Mouse (Mus musculus) regulatory T cell (primary cell): Measurements from ENCODE around the gene Agap1.

Experiments used
- in situ Hi-C: fragments of 300-600 bp; cut with MboI, MseI; formaldehyde crosslinking; loops from one replicate; pipeline ENCODE4 v1.15.1; 2025; ENCODE audit warnings: high pct_unique_total_duplicates

Gene Agap1

GRCm38 (mm10) chr1:89845487-89845886 is 390.9 kb downstream of the Agap1 start:
- in situ Hi-C loops: no loop called here

DNA sequence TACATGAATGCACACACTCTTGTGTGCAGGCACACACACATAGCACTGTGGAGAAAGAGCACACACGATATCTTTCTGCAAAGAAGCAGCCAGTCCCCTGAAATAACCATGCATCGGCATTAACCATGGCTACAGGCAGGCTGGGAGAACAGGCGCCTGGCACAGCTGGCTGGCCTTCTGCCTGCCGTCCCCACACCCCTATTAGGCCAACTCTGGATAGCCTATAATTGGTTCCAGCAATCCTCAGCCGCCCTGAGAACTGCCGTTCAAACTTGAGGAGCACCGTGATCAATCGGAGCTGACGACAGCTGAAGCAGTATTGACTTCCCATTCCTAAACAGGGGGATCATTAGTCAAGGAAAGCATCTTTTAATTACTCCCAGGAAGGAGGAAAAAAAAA is 391.5 kb downstream of the Agap1 start:
- in situ Hi-C loops: no loop called here

DNA sequence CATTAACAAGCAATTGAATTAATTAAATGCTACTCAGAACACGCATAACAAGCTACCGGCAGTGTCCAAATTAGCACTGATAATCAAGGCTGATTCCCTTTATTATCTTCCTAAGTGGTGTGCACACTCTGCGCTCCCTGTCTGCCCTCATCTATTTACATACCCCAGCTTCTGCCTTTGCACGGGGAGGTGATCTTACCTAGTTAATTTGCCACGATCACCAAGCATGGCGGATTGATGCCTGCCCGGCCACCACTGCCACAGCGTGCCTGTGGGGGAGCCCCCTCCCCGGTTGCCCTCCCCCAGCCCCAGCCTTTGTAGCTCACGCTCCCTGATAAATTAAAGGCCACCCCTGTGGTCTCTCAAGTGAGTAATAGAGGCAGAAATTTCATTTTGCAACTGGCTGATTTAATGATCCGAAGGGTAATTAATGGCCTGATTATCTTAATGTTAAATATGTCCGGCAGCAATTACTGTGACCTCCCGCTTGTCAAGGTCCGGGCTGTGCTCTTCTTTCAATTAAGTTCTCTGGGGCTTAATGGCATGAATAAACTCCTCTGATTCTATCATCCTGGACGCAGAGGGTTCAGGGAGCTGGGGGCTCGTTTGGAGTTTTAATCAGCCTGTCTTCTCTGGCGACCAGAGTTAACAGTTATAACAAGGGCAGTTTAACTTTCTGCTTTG is 393.9 kb downstream of the Agap1 start:
- in situ Hi-C loops: no loop called here

DNA sequence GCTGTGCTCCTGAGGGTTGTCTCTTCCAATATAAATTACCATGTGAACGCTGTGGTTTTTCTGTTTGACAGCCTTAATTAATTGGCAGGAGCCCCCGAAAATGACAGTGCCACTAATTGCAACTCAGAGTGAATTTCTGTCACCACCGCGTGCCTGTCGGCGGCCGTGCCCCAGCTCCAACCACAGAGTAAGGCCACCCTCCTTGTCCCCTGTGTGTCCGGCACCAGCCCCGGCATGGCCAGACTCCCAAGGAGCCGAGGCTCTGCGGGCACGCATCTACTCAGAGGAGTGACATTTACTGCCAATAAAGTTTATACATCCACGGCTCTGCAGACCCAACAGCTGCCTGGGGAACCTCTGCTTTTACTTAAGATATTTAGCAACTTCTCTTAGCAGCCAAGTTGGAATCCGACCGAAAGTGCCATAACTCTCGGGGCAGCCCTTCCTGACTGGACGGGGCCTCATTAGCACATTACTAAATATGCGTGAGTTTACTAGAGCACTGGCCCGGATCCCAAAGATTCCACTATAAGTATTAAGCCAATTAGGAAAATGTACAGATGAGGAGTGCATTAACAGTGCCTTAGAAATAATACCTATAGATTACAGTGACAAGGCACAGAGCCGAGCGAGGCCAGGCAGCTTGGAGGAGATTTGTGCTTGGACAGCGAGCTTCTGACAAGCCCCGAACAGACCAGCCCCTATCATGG is 394.7 kb downstream of the Agap1 start:
- in situ Hi-C loops: no loop called here

- in situ Hi-C loops: no loop called here
Observed at GRCm38 (mm10) chr1:89849861-89850230, 395.2 kb downstream of the Agap1 start.

- in situ Hi-C loops: no loop called here
Observed at GRCm38 (mm10) chr1:89850681-89851414, 396.2 kb downstream of the Agap1 start.

GRCm38 (mm10) chr1:89859182-89859581 is 404.6 kb downstream of the Agap1 start:
- in situ Hi-C loops: no loop called here

- in situ Hi-C loops: no loop called here
Observed at GRCm38 (mm10) chr1:89860017-89860730, 405.6 kb downstream of the Agap1 start.

DNA sequence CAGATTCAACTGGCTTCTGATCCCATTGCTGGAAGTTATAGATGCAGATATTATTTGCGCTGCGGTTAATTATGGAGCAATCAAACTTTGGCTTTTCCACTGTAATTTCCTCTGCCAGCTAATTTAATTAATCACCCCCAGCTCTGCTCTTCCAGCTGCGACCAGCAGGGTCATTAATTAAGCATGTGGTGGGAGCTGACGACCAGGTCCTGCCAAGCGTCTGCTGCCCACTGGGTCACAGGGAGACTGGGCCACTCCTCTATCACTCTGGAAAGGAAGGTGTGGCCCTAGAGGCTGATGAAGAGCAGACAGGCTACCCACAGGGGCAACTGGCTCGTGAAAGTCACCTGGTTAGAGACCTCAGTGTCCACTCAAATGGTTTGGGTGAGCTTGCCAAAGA is 411.2 kb downstream of the Agap1 start:
- in situ Hi-C loops: no loop called here

DNA sequence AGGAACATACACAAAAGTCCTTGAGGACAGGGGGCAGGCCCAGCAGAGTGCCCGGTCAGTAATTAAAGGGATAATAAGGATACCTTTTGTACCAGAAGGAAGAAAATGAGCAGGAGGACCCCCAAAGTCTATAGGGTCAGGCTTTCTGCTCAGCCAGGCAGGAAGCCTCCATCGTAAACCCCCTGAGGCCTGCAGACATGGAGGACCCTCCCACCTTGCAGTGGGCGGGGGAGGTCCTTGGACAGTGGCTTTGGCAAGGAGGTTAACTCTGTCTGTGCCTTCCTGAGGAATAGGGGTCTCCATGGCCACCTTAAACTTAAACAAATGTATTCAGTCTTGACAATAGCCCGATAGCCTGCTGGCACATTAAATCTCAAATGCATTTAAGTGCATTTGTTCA is 413.2 kb downstream of the Agap1 start:
- in situ Hi-C loops: no loop called here

DNA sequence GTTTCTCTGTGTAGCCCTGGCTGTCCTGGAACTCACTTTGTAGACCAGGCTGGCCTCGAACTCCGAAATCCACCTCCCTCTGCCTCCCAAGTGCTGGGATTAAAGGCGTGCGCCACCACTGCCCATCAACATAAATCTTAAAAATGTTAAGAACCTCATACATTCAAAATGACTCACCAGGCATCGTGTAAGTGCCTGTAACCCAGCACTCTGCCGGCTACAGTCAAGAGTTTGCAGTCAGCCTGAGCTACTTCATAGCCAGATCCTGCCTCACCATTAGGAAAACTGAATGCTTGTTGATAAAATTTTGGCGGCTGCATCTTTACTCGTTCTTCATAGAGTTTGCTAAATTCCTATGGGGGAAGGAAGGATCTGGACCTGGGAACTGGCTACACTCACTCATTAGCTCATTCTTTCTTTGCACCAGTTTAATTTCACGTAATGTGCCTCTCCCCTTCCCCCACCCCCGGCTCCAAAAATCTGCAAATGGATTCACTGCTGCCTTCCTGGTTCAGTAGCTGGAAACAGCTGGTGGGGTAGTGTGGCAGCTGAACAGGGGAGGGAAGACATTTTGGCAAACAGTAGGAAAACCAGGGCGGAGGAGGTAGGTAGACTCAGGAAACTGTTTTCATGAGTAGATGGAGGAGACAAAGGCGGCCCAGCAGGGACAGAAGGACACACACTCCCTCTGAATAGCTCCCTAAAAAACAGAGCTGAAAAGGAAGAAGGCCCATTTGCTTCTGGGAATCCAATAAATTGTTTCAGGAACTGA is 415.7 kb downstream of the Agap1 start:
- in situ Hi-C loops: no loop called here

GRCm38 (mm10) chr1:89870906-89871211 is 416.3 kb downstream of the Agap1 start:
- in situ Hi-C loops: no loop called here

DNA sequence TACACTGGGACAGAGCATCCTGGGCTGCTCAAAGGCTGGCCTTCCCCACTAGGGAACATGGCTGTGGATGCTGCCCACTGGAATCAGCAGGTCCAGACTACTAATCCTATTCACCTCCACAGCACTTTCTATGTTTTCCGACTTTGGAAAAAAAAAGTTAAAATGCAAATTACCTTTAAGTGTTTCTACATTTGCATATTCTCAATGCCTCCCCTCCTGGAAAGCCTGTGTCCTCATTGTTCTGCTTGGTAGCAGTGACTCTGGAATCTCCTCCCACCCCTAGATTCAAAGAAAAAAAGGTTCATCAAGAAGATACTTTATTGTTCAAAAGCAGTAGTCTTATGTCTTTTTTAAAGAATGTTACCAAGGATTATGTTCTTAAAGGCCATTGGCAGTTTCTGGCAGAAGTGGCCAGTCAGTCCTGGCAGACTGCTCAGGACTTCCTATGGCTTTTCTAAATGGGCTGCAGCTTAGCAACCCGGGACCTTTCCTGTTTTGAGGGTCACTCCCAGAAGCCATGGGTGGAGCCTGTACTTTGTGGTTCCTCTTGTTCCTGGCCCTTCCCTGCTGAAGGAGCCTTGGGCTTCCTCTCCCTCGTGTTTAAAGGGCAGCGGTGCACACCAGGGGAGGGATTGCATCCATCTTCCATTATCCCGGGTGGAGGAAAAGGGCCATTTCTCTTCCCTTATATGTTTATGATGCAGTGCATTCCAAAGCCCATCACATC is 421.9 kb downstream of the Agap1 start:
- in situ Hi-C loops: no loop called here

DNA sequence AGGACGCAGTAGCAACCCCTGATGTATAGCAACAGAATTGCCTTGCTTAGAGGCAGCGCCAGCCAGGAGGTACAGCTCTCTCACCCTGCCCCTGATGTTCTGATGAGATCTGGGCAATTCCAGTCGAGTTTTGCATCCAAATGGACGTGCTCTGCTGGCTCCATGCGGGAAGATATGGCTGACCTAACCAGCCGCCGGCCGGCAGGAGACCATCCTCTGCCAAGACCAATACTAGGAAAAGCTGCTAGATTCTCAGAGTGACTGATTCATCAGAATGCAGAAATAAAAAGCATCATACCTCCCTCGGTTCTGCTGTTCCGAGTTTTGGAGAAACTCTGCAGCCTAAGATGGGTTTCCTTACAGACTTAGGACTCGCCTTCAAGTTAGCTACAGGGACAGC is 423.9 kb downstream of the Agap1 start:
- in situ Hi-C loops: no loop called here

GRCm38 (mm10) chr1:89880193-89880592 is 425.6 kb downstream of the Agap1 start:
- in situ Hi-C loops: no loop called here

DNA sequence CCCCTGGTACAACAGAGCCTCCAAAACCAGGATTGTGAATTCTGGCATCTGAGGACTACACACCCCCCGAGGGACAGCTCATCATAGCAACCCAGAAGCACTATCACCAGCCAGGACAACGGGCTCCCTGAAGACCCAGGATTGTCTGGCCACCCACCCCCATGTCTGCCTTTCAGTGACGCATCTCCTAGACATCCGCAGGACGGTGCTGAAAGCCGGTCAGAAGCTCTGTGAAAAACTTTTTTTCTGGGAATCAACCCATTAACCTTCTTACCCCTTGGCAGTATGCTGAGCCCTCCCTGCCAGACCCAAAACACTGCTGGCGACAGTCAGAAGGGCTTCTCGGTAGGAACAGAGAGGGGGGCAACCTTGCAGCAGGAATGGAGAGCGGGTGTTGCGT is 426.2 kb downstream of the Agap1 start:
- in situ Hi-C loops: no loop called here

DNA sequence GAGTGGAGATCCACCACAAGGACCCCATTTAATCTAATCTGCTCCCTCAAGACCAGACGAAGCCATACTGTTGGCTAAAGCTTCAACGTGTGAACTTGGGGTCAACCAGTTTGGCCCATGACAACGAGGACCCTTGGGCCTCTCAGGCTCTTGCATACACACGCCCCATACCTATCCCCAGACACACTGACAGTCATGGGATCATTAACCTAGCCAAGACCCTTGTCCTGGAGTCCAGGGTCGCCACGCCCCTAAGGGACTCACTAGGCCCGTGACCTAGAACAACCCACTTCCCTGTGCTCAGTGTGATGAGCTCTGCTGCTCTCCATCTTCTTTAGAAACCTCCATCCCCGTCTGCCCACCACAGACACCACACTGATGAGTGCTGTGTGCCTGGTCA is 429.7 kb downstream of the Agap1 start:
- in situ Hi-C loops: no loop called here

DNA sequence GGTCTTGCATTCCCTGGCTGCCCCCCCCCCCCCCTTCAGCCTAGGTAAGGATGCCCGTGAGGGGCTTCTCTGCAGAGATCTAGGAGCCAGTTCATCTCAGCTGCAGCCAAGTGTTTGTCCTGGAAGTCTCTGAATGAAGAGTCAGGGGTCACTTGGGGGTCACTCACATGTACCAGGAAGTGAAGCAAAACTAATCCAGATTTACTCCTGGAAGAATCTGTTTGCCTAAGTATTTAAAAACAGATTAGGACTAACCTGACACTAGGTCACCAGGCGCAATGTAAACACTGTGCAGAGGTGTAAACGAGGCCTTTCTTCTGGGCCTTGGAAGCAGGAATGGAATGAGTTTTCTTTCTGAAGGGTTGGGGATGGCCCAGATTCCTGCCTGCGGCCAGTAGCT is 431.1 kb downstream of the Agap1 start:
- in situ Hi-C loops: no loop called here

DNA sequence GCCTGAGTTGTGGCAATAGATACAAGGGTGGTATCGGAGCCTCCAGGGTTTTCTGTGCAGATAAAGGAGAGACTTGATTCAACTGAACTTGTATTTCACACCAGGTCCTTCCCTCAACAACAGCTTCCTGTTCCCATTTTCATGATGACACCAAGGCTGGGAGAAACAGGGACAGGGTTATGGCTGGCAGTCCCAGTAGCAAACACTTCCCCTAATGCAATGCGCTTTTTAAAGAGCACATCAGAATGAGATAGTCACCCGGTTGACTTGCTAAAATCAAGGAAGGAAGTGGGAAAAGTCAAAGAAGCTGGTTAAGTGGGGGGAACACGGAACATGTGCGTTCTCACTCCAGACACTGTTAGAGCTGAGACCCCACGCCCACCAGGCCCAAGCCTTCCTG is 436.8 kb downstream of the Agap1 start:
- in situ Hi-C loops: no loop called here

DNA sequence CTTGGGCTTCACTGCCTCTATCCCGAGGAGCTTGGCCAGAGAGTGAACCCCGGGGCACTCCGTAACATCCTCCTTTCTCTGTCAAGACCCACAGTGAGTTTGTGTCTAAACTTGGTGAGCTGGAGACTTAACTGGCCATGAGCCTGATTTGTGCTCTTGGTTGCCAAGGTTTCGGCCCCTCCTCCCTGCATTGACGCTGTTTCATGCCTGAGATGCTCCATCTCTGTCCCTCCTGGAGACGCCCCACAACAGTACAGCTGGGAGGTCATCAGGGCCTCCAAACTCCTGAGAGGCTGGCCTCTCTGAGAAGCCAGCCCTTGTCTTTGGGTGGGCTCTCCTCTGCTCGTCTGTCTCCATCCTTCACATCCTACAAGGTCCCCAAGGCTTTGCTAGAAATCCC is 437.7 kb downstream of the Agap1 start:
- in situ Hi-C loops: no loop called here

- in situ Hi-C loops: no loop called here
Observed at GRCm38 (mm10) chr1:89895801-89896200, 441.2 kb downstream of the Agap1 start.
